Mouse (Mus musculus) olfactory bulb, adult 2 months (tissue): ENCODE results near the gene Hsf4.

ENCODE experiments used
- CTCF ChIP-seq: fragments of 200-500 bp; IDR thresholded peaks from 2 replicates; pipeline ENCODE4 v1.5.1; 2012; ENCODE audit warnings: low read depth, mild to moderate bottlenecking, low read length, moderate library complexity; ENCODE audit not compliant: insufficient read depth
- POLR2A ChIP-seq: fragments of 200-500 bp; IDR thresholded peaks from 2 replicates; pipeline ENCODE4 v1.6.1; 2012; ENCODE audit warnings: mild to moderate bottlenecking, low read depth, low read length, moderate library complexity; ENCODE audit not compliant: insufficient read depth

GRCm38 (mm10) chr8:105275840-105276239 lies 6.2 kb downstream of the Hsf4 start, which contains the start of gene Nol3:
- TF ChIP-seq POLR2A (no peak), CTCF (no peak)
